Mouse (Mus musculus) forebrain, postnatal 0 days (tissue): ENCODE data around the gene Dbt. TPM values are rescaled to one million over a fixed set of nuclear protein-coding genes. Genes with fewer than 3 reads are reported as not detected.
A peak's percentile ranks its signal among the peaks of the same experiment; 100 is the strongest.

Experiments used
- ATAC-seq: fragments of 200-750 bp; cut with Nextera tagmentation; 2 replicates; pipeline ENCODE4 v1.8.0; 2017; ENCODE audit warnings: mild to moderate bottlenecking, moderate library complexity
- DNase-seq: peaks from one replicate; pipeline ENCODE4 v3.0.0-alpha.2; 2015
- H3K27ac ChIP-seq: fragments of 300-500 bp; sonication (generic); 2 replicates; pipeline ENCODE4 v1.5.1; 2014; ENCODE audit warnings: low read depth, mild to moderate bottlenecking, antibody characterized with exemption, low read length, moderate library complexity, mixed read lengths
- H3K27me3 ChIP-seq: fragments of 300-500 bp; sonication (generic); 2 replicates; pipeline ENCODE4 v1.6.1; 2014; ENCODE audit warnings: mild to moderate bottlenecking, low read length, mixed read lengths; ENCODE audit not compliant: insufficient read depth
- H3K36me3 ChIP-seq: fragments of 300-500 bp; sonication (generic); 2 replicates; pipeline ENCODE4 v1.6.1; 2014; ENCODE audit warnings: mild to moderate bottlenecking, moderate library complexity; ENCODE audit not compliant: insufficient read depth
- H3K4me1 ChIP-seq: fragments of 300-500 bp; sonication (generic); 2 replicates; pipeline ENCODE4 v1.6.1; 2014; ENCODE audit warnings: antibody characterized with exemption; ENCODE audit not compliant: insufficient read depth
- H3K4me2 ChIP-seq: fragments of 300-500 bp; sonication (generic); 2 replicates; pipeline ENCODE4 v1.6.1; 2014; ENCODE audit warnings: low read depth, mild to moderate bottlenecking, moderate library complexity
- H3K4me3 ChIP-seq: fragments of 300-500 bp; sonication (generic); 2 replicates; pipeline ENCODE4 v1.5.1; 2014; ENCODE audit warnings: low read depth, low read length, mixed read lengths
- H3K9ac ChIP-seq: fragments of 300-500 bp; sonication (generic); 2 replicates; pipeline ENCODE4 v1.6.1; 2014; ENCODE audit warnings: mild to moderate bottlenecking
- H3K9me3 ChIP-seq: fragments of 300-500 bp; sonication (generic); 2 replicates; pipeline ENCODE4 v1.6.1; 2016; ENCODE audit warnings: low read length
- CTCF ChIP-seq: sonication (generic); IDR thresholded peaks from 2 replicates; pipeline ENCODE4 v1.5.1; 2016; ENCODE audit warnings: antibody characterized with exemption, control low read depth, low read depth
- WGBS: fragments of 180-500 bp; shearing (Covaris S2); extraction: QIAGEN DNeasy Blood & Tissue Kit; methylation state at CpG from one replicate; pipeline ENCODE4 v1.1.7; 2014; 5-methylcytosine and 5-hydroxymethylcytosine counted together
- polyA plus RNA-seq: library from polyadenylated mRNA; unstranded; fragments of >200 nt; fragmentation: Nextera tagmentation; extraction: Ambion mirVana; gene quantifications from 2 replicates; pipeline ENCODE4 v1.2.1, GENCODE M21; 2015
- total RNA-seq: library from RNA; depleted of rRNA; stranded (reverse); fragments of >200 nt; gene quantifications from 2 replicates; pipeline ENCODE4 v1.2.3, GENCODE M21; 2014

Gene Dbt
- total and polyA plus RNA-seq, 2 experiments from 2014 or later: 13.3 to 21.1 TPM

GRCm38 (mm10) chr3:116480937-116481336 is 31.9 kb upstream of the Dbt start:
- no peaks in the 10 kb centered on the region for H3K9me3 ChIP-seq
- H3K27ac ChIP-seq: no peak overlapping the region
- no peak for ATAC-seq
- WGBS: 64% methylated on average over 5 of the region's 5 CpGs
- DNase-seq: no peak
- H3K4me3 ChIP-seq: no peak overlapping the region
- H3K4me1 ChIP-seq: no peaks in the 10 kb centered on the region
- no peak for TF ChIP-seq CTCF
- no peak overlapping the region for H3K9ac ChIP-seq
- H3K4me2 ChIP-seq: no peak overlapping the region
- no peaks in the 10 kb centered on the region for H3K36me3 ChIP-seq
- H3K27me3 ChIP-seq: no peaks in the 10 kb centered on the region

- TF ChIP-seq CTCF: no peak
- H3K4me3 ChIP-seq: no peak overlapping the region
- ATAC-seq: no peak
Observed at GRCm38 (mm10) chr3:116482724-116483123, 30.1 kb upstream of the Dbt start.

DNA sequence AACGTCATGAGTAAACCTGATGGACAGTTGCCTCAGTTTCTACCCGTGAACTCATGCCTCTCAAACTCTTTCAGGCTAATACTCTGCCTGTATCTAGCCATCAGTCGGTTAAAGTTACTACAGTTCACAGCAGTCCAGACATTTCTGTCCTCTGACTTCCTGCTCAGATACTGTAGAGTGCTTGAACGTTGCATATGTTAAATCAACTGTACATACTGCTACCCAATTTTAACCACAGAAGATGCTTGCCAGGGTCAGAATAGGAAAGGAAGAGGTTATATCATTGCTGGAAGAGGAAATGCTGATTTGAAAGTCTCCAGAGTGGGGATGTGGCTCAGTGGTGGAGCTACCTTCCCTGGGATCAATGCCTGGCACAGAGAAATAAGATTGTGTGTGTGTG is 29.6 kb upstream of the Dbt start:
- Histone ChIP-seq H3K4me2 (no peak overlapping the region), H3K4me3 (no peak overlapping the region), H3K9me3 (no peaks in the 10 kb centered on the region), H3K27me3 (no peaks in the 10 kb centered on the region), H3K9ac (no peak overlapping the region), H3K36me3 (peaks cover 12% of the 10 kb centered on the region), H3K4me1 (no peaks in the 10 kb centered on the region), H3K27ac (no peak overlapping the region)
- no peak for ATAC-seq
- TF ChIP-seq CTCF: no peak
- DNase-seq: no peak
- 91% methylated on average over 4 of the region's 4 CpGs for WGBS

More at GRCm38 (mm10) chr3:116482724-116483123, 30.1 kb upstream of the Dbt start:
- DNase-seq: no peak
- Histone ChIP-seq H3K4me2 (no peak overlapping the region), H3K9me3 (no peaks in the 10 kb centered on the region), H3K4me1 (no peaks in the 10 kb centered on the region), H3K9ac (no peak overlapping the region), H3K27me3 (no peaks in the 10 kb centered on the region), H3K36me3 (peaks cover 6% of the 10 kb centered on the region; the same call in 1 of the 2 replicates), H3K27ac (no peak overlapping the region)
- WGBS: 80% methylated on average over 3 of the region's 3 CpGs

DNA sequence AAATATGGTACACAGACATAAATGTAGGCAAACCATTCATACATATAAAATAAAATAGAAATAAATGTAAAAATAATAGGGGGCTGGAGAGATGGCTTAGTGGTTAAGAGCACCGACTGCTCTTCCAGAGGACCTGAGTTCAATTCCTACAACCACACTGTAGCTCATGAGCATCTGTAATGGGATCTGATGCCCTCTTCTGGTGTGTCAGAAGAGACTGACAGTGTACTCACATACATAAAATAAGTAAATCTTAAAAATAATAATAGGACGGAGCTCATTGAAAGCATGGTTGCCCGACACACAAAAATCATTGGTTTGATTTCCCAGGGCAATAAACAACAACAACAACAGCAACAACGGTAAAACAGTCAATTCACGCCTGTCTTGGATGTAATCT is 21.9 kb upstream of the Dbt start:
- H3K9ac ChIP-seq: no peak overlapping the region
- H3K27me3 ChIP-seq: no peaks in the 10 kb centered on the region
- H3K4me1 ChIP-seq: no peaks in the 10 kb centered on the region
- TF ChIP-seq CTCF: peak; percentile 24
- WGBS: 93% methylated on average over 5 of the region's 5 CpGs
- H3K27ac ChIP-seq: no peak overlapping the region
- no peak overlapping the region for H3K4me3 ChIP-seq
- H3K4me2 ChIP-seq: no peak overlapping the region
- DNase-seq (no peak), ATAC-seq (no peak)
- H3K36me3 ChIP-seq: peaks cover 73% of the 10 kb centered on the region
- no peaks in the 10 kb centered on the region for H3K9me3 ChIP-seq

DNA sequence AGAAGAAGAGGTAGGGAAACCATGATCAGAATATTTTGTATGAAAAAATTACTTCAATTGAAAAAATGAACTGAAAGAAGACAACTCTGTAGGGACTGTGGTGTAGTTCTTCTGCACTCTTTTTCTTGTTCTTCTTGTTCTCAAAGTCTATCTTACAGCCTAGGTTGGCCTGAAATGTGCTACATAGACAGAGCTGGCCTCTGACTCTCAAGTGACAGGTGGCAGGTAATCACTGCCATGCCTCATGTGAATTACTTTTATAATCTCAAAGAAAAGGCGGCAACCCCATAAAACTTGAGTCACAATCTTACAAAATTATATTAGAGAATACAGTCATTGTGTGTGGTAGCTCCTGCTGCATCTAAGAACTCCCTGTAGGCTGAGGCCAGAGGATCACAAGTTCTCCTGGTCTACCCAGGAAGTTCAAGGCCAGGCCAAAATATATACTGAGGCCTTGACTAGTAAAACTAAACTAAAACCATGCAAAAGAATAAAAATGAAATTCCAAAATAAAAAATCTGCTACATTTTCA is 20.9 kb upstream of the Dbt start:
- TF ChIP-seq CTCF: no peak
- ATAC-seq: no peak
- Histone ChIP-seq H3K9ac (no peak overlapping the region), H3K36me3 (peaks cover 71% of the 10 kb centered on the region), H3K4me3 (no peak overlapping the region), H3K27me3 (no peaks in the 10 kb centered on the region), H3K27ac (no peak overlapping the region), H3K9me3 (no peaks in the 10 kb centered on the region), H3K4me2 (no peak overlapping the region), H3K4me1 (no peaks in the 10 kb centered on the region)
- no peak for DNase-seq
- 94% methylated on average over 1 of the region's 1 CpGs for WGBS

GRCm38 (mm10) chr3:116493658-116494057 is 19.2 kb upstream of the Dbt start:
- Histone ChIP-seq H3K4me3 (no peak overlapping the region), H3K9me3 (no peaks in the 10 kb centered on the region), H3K27me3 (no peaks in the 10 kb centered on the region), H3K4me1 (no peaks in the 10 kb centered on the region), H3K9ac (no peak overlapping the region), H3K4me2 (no peak overlapping the region), H3K36me3 (peaks cover 76% of the 10 kb centered on the region), H3K27ac (no peak overlapping the region)
- DNase-seq (no peak), ATAC-seq (no peak)
- no peak for TF ChIP-seq CTCF
- WGBS: 56% methylated on average over 5 of the region's 5 CpGs

GRCm38 (mm10) chr3:116495671-116496070 is 17.2 kb upstream of the Dbt start:
- DNase-seq: no peak
- Histone ChIP-seq H3K4me1 (no peaks in the 10 kb centered on the region), H3K36me3 (peaks cover 75% of the 10 kb centered on the region), H3K9ac (no peak overlapping the region), H3K9me3 (no peaks in the 10 kb centered on the region), H3K4me3 (no peak overlapping the region), H3K27me3 (no peaks in the 10 kb centered on the region), H3K4me2 (no peak overlapping the region), H3K27ac (no peak overlapping the region)
- ATAC-seq: no peak
- TF ChIP-seq CTCF: no peak
- WGBS: 90% methylated on average over 1 of the region's 1 CpGs
